Mouse (Mus musculus): Measurements from ENCODE around the gene N4bp3.

DNA sequence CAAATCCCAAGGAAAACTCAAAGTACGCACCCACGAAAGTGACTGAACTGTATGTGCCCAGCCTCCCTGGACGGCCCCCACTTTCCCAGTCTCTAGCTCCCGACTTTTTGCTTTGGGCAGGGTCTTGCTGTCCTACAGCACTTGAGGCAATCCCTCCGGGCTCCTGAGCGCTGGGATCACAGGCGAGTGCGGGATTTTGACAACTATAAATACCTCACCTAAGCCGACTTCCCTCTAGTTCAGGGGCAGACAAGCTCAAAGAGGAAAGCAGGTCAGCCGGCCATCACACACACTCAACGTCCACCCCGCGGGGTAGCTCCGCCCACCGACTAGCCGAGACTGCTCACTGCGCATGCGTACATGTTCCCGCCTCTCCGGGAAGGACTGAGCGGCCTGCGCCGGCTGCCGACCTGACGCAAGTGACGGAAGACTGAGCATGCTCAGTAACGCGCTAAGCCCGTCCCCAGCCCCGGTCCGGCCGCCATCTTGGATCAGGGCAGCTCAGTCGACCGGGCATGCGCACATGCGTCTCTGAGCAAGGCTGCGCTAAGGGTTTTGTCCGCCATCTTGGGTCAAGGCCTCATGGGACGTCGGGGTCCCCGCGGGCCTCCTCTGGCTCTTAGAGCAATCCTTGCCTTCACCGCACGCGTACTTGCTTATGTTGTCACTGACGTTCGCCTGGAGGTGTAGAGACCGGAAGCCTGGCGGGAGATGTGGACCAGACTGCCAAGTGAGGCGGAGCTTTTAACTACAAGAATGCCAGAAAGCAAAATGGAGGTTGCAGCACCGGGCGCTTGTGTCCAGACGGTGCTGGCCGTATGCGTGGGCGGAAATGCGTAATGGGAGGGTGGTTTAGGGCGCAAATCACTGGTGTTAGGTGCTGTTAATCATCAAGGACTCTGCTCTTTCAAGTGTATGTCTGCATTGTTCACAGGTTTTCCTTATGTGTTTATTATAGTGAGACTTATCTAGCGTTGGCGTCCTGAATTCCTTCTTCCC lies 38.0 kb upstream of the N4bp3 start, which contains the start of gene 0610009B22Rik:
- TF ChIP-seq CTCF (IDR thresholded peaks at IDR 0.05; ENCODE audit: low read depth, low read length) (no peak), POLR2A (IDR thresholded peaks at IDR 0.05; ENCODE audit: insufficient read depth, low read length) (peak; percentile 89)
